Mouse (Mus musculus): ENCODE results near the gene Nadk2.

Nadk2 gene

GRCm38 (mm10) chr15:9134891-9135507 lies 63.9 kb downstream of the Nadk2 start:
- no peak for DNase-seq

GRCm38 (mm10) chr15:9139447-9139846 lies 68.4 kb downstream of the Nadk2 start:
- peak; percentile 19 to 24 for DNase-seq

GRCm38 (mm10) chr15:9140252-9140680 lies 69.2 kb downstream of the Nadk2 start, which contains the start of gene Lmbrd2:
Gene Lmbrd2 (plus strand): TSS chr15:9140550.
- peak; percentile 98 for DNase-seq

GRCm38 (mm10) chr15:9140684-9141171 lies 69.7 kb downstream of the Nadk2 start:
- DNase-seq = no peak

GRCm38 (mm10) chr15:9155325-9155724 lies 84.3 kb downstream of the Nadk2 start, which contains the start of gene Skp2:
Gene Skp2 (minus strand): TSS chr15:9155425.
- no peak for DNase-seq

All from cerebellum, postnatal 14 days (tissue).